Mouse (Mus musculus) heart, postnatal 0 days (tissue): Measurements from ENCODE around the gene Luc7l3.

Experiments used
- CTCF ChIP-seq: IDR thresholded peaks from 2 replicates; pipeline ENCODE4 v1.5.1; 2016; ENCODE audit warnings: antibody characterized with exemption, control low read depth, low read depth
- EP300 ChIP-seq: IDR thresholded peaks from 2 replicates; pipeline ENCODE4 v1.6.1; 2016; ENCODE audit warnings: antibody characterized with exemption, low read depth

- TF ChIP-seq CTCF = peak; percentile 90
- TF ChIP-seq EP300 = no peak
Measured at GRCm38 (mm10) chr11:94276869-94277337, 44.9 kb downstream of the Luc7l3 start.
